Mouse (Mus musculus) inflammation-experienced regulatory T-cells (primary cell): ENCODE results near the gene Gm11007. TPM values are rescaled to one million over a fixed set of nuclear protein-coding genes. Genes with fewer than 3 reads are reported as not detected.

ENCODE experiments used
- polyA plus RNA-seq, 2 experiments: library from polyadenylated mRNA; unstranded; fragments of 100-300 nt; shearing (Covaris generic); gene quantifications; one replicate each; pipeline ENCODE4 v1.2.1; 2017

Gm11007 gene
- polyA plus RNA-seq, result 10 to 100 TPM in 1 of 2 experiments, 1 to 10 TPM in 1; 2.1 to 10.9 TPM

GRCm38 (mm10) chr2:175643678-175644077, at the start of gene Gm11007:
Gm11007 (plus strand) TSS chr2:175643978.

Other genes starting within 250 kb of the Gm11007 start
- gene Gm4724, start 208.2 kb upstream of the Gm11007 start, polyA plus RNA-seq, result 10 to 100 TPM in 1 of 2 experiments, 1 to 10 TPM in 1; 9.6 to 11.1 TPM
- gene Zfp965, start 174.0 kb upstream of the Gm11007 start, polyA plus RNA-seq, result 1 to 10 TPM; 4.3 to 6.7 TPM
- gene Zfp969, start 59.7 kb downstream of the Gm11007 start, polyA plus RNA-seq, result not detected
- gene Gm2007, start 97.6 kb downstream of the Gm11007 start, polyA plus RNA-seq, result 10 to 100 TPM in 1 of 2 experiments, 1 to 10 TPM in 1; 2.1 to 10.9 TPM
- gene Gm14288, start 157.1 kb downstream of the Gm11007 start, polyA plus RNA-seq, result not detected
- 1 to 10 TPM; 4.9 to 7.1 TPM for gene Gm6710, start 225.2 kb downstream of the Gm11007 start, polyA plus RNA-seq